Mouse (Mus musculus) gastrocnemius, postnatal 25 days (tissue): Measurements from ENCODE around the gene Exoc2. TPM values are rescaled to one million over a fixed set of nuclear protein-coding genes. Genes with fewer than 3 reads are reported as not detected.

Experiments used
- DNase-seq: peaks from one replicate; pipeline ENCODE4 v3.0.0; 2022
- total RNA-seq, 2 experiments: library from RNA; stranded (reverse); gene quantifications; 1 replicate in 1 of 2; 2 replicates in 1 of 2; pipeline ENCODE4 v1.2.3; 2021

Exoc2 gene
- total RNA-seq, 2 experiments from 2014 or later = 11.7 to 12.2 TPM

DNA sequence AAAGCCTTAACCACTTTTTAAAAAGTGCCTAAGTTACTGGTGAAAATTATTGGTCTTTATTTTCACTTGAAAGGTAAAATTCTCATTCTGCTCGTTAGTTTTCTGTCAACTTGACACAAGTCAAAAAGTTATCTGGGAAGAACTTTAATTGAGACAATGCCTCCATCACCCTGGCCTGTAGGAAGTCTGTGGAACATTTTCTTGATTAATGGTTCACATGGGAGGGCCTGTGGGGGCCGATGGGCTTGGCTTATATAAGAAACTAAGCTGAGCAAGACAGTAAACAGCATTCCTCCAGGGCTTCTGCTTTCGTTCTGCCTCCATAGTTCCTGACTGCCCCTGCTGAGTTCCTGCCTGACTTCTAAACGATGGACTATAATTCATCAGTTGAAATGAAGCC is 81.6 kb downstream of the Exoc2 start:
- DNase-seq = no peak

DNA sequence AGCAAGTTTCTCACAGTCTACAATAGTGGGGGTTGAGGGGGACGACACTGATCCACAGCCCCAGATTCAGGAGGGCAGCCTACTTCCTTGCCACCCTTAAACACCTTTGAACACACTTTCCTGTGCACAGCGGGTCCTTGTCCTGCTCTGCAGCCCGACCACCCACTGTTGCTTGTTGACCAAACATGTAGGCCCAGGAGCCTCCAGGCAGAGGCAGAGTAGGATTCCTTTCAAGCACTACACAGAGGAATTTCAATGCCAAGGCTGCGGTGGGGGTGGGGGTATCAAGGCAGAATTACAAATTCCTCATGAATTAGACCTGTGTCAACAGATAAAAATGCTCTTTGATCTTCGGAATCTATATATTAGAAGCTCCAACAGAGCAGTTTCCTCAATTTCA is 82.7 kb downstream of the Exoc2 start:
- no peak for DNase-seq

DNA sequence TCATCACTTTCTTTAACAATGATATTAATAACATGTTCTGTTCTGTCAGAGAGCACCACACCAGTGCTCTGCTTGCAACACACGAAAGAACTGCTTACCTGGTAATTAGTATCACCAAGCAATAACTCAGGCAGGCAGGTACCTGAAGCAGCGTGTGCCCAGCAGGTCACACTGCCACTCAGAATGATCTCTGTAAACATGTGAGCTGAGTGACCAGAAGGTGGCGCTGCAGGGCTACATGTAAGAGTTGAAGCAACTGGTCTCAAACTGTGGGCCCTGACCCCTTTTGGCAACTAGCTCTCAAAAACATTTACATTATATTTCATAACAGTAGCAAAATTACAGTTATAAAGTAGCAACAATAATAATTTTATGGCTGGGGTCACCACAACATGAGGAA is 85.4 kb downstream of the Exoc2 start:
- peak; percentile 20 for DNase-seq

DNA sequence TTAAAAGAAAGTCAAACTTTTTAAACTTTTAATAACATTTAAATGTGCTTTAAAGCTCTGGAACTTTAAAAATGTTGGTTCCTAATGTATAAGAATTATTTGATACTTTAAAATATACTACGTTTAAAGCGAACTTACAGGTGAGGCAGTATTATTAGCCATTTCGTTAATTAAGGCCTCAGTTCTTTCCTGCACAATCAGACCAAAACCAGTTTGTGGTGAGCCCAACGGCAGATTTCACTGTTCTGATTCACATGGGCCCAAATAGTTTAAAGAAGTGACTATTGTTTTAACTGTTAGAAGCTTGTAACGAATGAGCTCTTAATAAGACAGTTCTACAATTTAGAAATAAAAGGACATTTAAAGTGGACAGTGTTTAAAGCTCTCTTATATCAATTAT is 93.6 kb downstream of the Exoc2 start:
- DNase-seq = no peak

DNA sequence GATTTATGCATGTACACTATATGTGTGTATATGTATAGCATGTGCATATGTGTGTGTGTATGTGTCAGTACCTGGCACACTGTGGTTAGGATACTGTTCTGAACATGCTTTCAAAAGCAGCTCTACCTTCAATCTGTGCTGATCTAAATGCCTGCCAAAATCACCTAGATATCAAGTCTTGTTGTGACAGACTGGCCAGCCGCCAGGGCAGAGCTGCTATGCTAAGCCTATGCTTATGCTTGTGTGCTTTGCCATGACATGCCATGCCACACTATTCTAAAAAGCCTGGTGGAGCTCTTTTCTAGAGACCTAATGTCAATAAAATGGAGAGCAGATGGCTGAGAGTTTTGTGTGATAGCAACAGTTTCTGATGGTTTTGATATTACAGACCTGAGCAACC is 94.0 kb downstream of the Exoc2 start:
- DNase-seq = no peak

DNA sequence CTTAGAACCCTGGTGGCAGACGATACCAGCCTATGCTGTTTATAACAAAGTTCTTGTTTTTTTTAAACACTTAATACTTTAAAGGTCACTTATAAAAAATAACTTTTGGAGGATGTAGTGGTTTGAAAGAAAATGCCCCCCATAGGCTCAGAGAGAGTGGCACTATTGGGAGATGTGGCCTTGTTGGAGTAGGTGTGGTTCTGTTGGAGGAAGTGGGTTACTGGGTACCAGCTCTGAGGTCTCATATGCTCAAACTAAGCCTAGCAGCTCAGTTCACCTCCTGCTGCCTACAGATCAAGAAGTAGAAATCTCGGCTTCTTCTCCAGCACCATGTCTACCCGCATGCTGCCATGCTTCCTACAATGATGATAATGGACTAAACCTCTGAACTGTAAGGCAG is 98.1 kb downstream of the Exoc2 start:
- no peak for DNase-seq

DNA sequence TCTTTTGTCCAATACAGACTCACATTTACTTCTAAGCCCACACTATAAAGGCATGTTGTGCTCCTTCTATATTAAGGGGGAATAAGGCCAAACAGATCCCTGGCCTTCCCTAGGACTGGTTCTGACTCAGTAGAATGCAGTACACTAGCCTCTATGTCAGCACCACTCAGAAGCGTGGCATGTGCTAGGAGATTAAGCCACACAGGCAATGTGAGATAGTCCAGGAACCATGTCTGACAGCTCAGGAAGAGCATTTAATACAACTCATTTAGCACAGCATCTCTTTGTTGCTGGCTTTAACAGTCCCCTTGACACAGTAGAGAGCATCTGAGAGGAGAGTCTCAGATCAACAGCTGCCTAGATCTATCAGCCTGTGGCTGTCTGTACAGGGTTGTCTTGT is 100.4 kb downstream of the Exoc2 start:
- no peak for DNase-seq

DNA sequence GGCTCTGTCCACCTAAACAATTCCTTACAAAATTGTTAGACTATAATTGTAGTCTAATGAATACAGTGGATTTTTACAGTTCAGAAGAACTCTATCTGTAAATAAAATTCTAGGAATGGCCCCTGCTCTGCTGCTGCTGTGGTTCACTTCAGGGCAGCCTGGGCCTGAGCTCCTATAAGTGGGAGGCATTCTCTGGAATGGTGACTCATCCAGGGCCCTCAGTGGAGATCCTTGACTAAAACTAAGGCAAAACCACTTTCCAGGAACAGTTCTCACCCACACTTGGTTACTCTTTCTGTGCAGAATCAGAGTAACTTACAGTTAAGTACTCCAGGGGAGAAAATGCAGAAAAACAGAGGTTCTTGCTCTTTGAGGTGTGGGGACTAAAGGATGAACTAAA is 108.4 kb downstream of the Exoc2 start:
- no peak for DNase-seq

DNA sequence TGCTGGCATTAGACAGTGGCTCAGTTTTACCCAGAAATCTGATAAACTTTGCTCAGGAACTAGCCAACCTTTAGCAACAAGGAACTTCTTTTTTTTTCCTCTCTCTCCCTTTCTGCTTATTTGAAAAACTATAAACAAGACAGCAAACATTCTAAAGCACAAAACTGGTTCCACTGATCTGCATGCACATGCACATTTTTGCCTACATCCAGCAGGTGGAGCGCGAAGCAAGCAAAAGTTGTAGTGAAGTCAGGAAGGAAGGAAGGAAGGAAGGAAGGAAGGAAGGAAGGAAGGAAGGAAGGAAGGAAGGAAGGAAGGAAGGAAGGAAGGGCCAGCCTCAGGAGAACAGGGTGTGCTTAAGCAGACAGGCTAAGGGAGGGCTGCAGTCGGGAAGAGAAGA is 109.9 kb downstream of the Exoc2 start:
- no peak for DNase-seq

DNA sequence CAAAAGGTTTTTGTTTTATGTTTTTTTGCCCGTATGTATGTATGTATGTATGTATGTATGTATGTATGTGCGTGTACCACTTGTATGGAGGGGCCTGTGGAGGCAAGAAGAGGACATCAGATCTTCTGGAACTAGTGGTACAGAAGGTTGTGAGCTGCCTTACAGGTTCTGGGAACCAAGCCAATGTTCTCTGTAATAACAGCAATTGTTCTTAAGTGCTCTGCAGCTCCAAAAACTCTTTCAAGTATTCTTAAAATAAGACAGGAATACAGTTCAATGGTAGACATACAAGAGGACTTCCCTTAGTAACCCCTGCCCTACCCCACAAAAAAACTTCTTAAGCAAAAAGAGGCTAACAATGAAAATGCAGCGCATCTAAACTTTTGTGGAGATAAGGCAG is 115.5 kb downstream of the Exoc2 start:
- DNase-seq = no peak

DNA sequence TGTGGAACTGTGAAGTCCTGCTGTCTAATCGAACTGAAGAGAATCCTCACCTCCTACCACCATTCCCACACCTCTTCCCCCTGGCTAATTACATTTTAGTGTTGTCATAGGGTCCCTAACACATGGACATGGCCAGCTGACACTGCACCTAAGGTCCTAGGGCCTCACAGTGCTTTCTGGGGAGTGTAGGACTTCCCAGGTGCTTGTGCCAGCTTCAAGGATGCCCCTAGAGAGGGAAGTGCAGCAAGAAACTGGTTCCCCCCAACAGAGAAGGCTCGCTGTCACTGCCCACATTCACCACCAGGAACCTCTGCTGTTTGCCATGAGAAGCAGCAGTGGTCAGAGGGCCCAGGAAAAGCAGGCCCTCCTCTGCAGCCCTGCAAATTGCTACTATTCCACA is 123.2 kb downstream of the Exoc2 start:
- DNase-seq = no peak

DNA sequence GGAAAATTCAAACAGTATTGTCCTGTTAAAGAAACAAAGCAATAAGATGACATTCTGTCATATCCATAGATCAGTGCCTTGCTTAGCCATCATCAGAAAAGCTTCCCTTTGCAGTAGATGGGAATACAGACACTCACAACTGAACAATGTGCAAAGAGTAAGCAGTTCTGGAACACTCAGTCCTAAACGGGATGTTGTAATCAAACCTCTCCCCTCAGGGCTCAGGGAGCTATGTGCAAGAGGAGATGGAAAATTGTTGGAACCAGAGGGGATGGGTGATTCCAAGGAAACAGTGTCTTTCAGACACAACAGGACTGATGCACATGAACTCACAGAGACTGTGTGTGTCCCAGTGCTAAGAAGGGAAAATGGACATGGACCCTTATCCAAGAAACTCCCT is 125.9 kb downstream of the Exoc2 start:
- peak; percentile 44 for DNase-seq

DNA sequence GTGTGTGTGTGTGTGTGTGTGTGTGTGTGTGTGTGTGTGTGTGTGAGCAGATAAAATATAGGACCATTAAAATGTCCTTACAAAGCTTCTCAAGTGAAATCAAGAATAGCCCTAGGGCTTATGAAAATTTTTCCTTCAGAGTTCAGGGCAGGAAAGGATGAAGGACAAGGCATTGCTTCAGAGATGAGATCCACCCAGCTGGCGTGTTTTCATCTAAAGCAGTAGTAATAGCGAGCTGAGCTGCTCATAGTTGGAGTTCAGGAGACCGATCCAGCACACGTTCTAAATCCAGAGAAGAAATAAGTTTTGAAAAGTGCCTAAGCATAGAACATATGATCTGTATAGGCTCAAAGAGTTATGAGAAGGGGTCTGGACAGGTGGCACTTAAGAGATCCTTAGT is 127.4 kb downstream of the Exoc2 start:
- no peak for DNase-seq

DNA sequence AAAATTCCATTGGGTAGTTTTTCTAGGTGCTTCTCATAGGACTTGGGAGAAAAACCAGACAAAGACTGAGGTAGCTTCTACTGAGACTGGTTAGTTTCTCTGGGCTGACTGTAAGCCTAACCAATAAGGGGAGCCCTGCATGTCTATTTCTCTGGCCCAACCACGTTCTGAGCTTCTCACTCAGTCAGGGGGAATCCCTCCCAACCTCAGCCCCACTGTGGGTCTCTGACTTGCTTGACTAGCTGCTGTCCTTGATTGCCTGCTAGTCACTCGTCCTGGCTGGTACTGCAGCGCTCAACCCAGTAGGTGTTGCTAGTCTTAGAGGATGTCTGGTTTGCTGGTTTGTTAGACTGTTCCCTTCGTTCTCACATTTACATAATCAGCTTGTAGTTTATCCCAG is 130.8 kb downstream of the Exoc2 start:
- no peak for DNase-seq

DNA sequence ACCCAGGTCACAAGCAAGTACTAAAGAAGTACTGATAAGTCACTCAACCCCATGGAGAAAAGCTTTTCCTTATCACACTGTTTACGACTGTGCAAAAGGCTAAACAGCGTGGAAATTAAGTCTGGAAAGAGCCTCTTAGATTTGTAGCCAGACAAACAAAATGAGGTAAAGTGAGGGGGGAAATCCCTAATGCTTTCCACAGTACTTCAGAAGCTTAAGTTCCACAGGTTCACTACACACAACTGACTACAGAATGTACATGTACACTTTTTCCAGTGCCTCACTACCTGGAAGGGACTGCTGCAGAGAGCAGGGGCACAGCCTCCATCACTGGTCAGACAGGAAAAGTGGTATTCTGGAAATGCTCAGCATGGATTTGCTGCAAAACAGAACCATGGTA is 132.1 kb downstream of the Exoc2 start:
- DNase-seq = no peak

DNA sequence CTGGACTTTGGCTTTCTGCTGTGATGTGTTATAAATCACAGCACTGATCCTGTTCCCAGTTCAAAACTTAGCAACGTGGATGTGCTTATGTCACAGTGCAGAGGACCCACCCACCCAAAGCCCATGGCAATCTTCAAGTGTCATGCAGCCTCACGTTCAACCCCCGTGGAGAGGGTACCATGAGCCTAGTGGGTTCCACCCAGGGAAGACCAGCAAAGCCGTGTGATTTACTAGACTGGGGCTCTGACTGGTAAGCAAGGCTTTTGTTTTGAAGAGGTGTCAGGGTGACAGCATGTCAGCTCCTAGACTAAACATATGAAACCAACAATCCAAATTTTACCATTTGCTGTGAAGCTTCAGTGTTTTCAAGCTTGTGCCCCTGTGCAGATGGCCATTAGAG is 132.6 kb downstream of the Exoc2 start:
- no peak for DNase-seq

DNA sequence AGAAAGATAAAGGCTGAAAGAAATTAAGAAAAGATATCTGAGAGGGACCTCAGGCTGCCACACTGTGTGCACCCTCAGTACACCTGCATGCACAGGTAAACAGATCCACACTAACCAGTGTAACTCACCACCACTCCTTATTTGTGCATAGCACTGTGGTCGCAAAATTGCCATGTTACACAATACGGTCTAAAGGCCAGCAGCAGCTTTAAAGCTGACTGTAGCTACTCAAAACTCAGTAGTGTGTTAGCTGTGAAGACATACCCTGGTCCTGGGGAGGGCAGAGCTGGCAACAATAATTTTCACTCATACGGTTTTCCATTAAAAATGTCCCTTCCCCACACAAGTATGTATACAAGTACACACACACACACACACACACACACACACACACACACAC is 133.2 kb downstream of the Exoc2 start:
- DNase-seq = no peak

DNA sequence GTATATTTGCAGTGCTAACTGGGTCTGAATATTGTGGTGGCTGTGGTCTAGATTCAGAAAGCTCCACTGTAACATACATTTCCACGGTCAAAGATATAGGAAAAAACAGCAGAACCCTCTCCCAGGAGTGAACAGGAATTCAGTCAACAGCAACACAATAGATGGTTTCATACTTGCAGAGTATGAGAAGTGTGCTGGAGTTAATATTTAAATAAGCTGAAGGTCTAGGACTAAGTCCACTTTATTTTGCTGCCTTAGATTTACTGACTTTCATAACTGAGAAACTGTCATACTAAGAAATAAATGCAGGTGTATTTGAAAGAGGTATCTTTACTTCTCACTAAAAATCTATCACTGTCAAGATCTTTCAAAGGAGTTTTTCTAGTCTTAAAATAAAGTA is 137.6 kb downstream of the Exoc2 start:
- no peak for DNase-seq

DNA sequence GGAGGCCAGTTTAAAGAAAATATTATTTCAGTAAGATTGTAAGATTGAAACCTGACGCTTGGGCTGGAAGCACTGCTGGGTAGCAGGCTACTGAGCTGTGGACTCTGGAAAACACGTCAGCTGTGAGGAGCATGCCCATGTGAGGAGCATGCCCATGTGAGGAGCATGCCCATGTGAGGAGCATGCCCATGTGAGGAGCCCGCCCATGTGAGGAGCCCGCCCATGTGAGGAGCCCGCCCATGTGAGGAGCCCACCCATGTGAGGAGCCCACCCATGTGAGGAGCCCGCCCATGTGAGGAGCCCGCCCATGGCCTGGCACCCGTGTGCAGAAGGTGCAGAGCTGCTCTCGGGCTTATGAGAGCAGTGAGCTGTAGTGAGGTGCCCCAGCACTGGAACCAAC is 139.0 kb downstream of the Exoc2 start:
- DNase-seq = no peak

DNA sequence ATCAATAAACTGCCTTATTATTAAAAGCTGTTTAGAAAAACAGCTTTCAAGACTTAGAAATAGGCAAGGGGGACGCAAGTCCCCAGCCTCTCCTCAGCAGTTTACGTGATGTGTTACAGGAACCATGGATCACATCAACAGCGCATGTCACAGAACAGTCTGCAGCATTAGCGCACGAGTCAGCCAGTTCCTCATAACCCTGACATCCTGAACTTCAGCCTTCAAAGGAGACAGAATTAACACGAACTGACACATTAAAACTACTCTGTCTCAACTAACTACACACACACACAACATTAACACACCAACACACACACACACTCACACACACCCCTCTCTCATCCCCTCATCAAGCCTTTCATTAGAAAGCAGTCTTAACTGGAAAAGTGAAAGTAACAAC is 139.5 kb downstream of the Exoc2 start:
- DNase-seq = no peak

DNA sequence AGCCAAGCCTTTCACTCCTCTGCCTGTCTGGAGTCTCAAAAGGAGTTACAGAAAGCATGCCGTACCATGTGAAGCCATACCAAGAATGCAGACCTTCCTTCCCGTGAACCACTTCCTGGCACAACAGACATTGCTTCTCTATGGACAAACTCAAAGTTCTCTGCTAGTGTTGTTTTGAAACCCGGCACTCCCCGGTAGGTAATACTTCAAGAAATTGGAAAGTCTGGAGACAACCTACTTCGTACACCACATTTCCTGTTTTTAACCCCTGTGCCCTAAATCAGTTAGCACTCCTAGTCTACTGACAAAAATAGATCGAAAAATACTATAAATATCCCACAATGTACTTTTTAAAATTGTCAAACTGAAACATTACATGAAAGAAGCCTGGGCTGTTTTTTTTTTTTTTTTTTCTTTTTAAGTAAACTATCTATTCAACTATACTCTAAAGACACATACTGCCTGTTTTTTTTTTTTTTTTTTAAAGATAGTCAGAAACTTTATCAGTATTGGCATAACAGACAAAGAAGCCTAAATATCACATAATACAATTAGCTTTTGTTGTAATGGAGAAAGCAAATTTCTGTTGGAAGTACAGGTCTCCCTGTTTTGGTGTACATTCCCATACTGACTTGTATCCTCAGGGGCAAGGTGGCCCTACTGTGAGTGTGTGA is 140.3 kb downstream of the Exoc2 start:
- no peak for DNase-seq

DNA sequence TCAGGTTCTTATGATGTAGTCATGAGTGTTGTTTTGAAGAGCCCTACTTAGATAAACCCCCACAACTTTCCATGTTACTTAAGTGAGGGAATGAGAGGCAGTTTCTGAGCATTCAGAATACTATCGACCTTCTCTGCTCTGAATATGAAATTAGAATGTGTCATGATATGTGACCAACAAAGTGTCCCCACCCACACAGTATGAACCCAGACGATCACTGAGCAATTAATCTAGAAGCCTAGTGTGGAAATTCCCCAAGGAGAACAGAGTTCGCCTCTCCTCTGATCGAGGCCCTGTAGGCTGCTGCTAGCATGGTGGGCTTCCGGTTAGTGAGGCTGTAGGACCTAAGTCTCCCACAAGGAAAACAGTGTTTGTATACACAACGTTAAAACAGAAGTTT is 142.5 kb downstream of the Exoc2 start:
- DNase-seq = no peak

DNA sequence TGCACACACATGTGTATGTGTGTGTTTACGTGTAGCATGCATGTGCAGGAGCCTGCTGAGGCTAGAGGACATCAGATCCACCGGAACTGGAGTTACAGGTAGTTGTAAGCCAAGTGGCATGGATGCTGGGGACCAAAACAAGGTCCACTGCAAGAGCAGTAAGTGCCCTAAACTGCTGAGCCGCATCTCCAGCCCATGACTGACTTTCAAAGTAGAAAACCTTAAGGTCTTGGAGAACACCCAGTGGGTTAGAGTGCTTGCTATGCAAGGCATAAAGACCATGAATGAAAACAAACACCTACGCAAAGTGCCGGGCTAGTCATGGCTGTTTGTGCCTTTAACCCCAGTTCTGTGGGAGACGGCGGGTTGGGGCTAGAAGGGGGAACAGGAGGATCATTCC is 147.4 kb downstream of the Exoc2 start:
- DNase-seq = no peak

DNA sequence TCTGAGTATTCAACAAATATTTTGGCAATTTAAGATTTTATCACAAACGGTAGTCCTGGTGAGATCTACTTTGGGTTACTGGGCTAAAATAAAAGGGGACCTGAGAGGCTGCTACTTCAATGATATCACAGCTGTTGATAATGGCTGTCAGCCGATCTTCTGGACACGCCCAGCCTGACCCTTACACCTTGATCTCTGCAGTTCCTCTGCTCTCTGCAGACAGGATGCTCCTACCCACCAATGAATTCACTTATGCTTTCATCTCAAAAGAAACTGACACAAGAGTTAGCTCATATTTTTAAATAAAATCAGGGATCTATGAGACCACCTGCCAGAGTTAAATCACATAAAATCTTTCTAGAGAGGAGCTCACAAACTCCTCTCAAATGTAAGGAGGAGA is 149.0 kb downstream of the Exoc2 start:
- no peak for DNase-seq

DNA sequence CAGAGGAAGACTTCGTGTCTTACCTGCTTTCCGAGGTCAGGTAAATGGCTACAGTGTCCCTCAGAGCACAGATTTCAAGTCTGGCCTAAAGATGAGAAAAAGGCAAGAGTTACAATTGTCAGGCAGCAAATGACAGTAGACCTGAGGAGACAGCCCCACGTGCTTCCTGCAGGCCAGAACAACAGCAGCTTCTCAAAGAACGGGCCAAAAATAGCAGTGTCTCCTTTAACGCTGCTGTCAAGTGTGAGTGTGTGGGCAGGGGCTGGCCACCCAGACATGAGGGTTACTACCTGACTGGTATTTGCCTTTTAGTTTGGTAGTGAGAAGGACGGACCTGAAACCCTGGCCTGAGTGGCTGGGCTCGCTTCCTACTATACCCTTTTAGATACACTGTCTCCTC is 153.3 kb downstream of the Exoc2 start:
- no peak for DNase-seq
